Mouse (Mus musculus) brain, embryonic 14.5 days (tissue): ENCODE data around the gene Cwh43. TPM values are rescaled to one million over a fixed set of nuclear protein-coding genes. Genes with fewer than 3 reads are reported as not detected.

Experiments used
- DNase-seq: peaks from one replicate; pipeline ENCODE4 v3.0.0-alpha.2; 2011; ENCODE audit warnings: low read depth
- CTCF ChIP-seq: fragments of 200-500 bp; IDR thresholded peaks from 2 replicates; pipeline ENCODE4 v1.5.1; 2012; ENCODE audit warnings: inconsistent platforms, mild to moderate bottlenecking, moderate library complexity, borderline replicate concordance; ENCODE audit not compliant: insufficient read depth, insufficient read length; ENCODE audit errors: extremely low read depth
- POLR2A ChIP-seq: fragments of 200-500 bp; IDR thresholded peaks from 2 replicates; pipeline ENCODE4 v1.6.1; 2012; ENCODE audit warnings: mild to moderate bottlenecking, inconsistent platforms, borderline replicate concordance; ENCODE audit not compliant: poor library complexity, insufficient read depth, insufficient read length, severe bottlenecking; ENCODE audit errors: extremely low read depth
- polyA plus RNA-seq: library from polyadenylated mRNA; depleted of rRNA; stranded (reverse); fragments of >200 nt; gene quantifications from 2 replicates; pipeline ENCODE4 v1.2.3, GENCODE M21; 2012; rRNA removed

Gene Cwh43
- polyA plus RNA-seq, 1 experiment: 0.25 TPM

GRCm38 (mm10) chr5:73491074-73491836 lies 85.4 kb downstream of the Cwh43 start:
- no peak for TF ChIP-seq CTCF
- peak; percentile 81; the same call in 1 of the 2 replicates for TF ChIP-seq POLR2A
- peak; percentile 62 for DNase-seq

- peak; percentile 97 for DNase-seq
- no peak for TF ChIP-seq CTCF
- peak; percentile 25; the same call in 1 of the 2 replicates for TF ChIP-seq POLR2A
Measured at GRCm38 (mm10) chr5:73491837-73492720, 86.2 kb downstream of the Cwh43 start.

GRCm38 (mm10) chr5:73497401-73497800 lies 91.5 kb downstream of the Cwh43 start:
- DNase-seq: no peak
- no peak for TF ChIP-seq POLR2A
- TF ChIP-seq CTCF: no peak

GRCm38 (mm10) chr5:73498559-73498958 lies 92.7 kb downstream of the Cwh43 start:
- TF ChIP-seq POLR2A: no peak
- TF ChIP-seq CTCF: no peak
- no peak for DNase-seq

- TF ChIP-seq POLR2A (no peak), CTCF (no peak)
- DNase-seq: no peak
Measured at GRCm38 (mm10) chr5:73500867-73501440, 95.1 kb downstream of the Cwh43 start.

GRCm38 (mm10) chr5:73502422-73502821 lies 96.5 kb downstream of the Cwh43 start:
- TF ChIP-seq POLR2A (no peak), CTCF (no peak)
- no peak for DNase-seq

Other genes with a start within 250 kb of the Cwh43 start
- 43.1 and 69.8 TPM in 2 replicates for gene Fryl, start 149.5 kb upstream of the Cwh43 start, polyA plus RNA-seq
- 162 and 184 TPM in 2 replicates for gene Ociad1, start 113.3 kb upstream of the Cwh43 start, polyA plus RNA-seq
- gene Ociad2, start 65.0 kb upstream of the Cwh43 start, polyA plus RNA-seq: 6.5 and 9.3 TPM in 2 replicates
- 33.5 and 43.7 TPM in 2 replicates for gene Dcun1d4, start 74.9 kb downstream of the Cwh43 start, polyA plus RNA-seq
- gene Lrrc66, start 226.5 kb downstream of the Cwh43 start, polyA plus RNA-seq: 0.04 and 0.05 TPM in 2 replicates
- gene Sgcb, start 241.7 kb downstream of the Cwh43 start, polyA plus RNA-seq: 18.3 and 20.6 TPM in 2 replicates
- 0.58 and 1.7 TPM in 2 replicates for gene Spata18, start 245.3 kb downstream of the Cwh43 start, polyA plus RNA-seq